Mouse (Mus musculus) spleen, postnatal 36 days (tissue): Measurements from ENCODE around the gene Gm266.

ENCODE experiments used
- DNase-seq, 2 experiments: peaks; one replicate each; pipeline ENCODE4 v3.0.0; 2022; ENCODE audit warnings: low spot score in 2 of 2, mixed read lengths in 1 of 2

The Gm266 gene

DNA sequence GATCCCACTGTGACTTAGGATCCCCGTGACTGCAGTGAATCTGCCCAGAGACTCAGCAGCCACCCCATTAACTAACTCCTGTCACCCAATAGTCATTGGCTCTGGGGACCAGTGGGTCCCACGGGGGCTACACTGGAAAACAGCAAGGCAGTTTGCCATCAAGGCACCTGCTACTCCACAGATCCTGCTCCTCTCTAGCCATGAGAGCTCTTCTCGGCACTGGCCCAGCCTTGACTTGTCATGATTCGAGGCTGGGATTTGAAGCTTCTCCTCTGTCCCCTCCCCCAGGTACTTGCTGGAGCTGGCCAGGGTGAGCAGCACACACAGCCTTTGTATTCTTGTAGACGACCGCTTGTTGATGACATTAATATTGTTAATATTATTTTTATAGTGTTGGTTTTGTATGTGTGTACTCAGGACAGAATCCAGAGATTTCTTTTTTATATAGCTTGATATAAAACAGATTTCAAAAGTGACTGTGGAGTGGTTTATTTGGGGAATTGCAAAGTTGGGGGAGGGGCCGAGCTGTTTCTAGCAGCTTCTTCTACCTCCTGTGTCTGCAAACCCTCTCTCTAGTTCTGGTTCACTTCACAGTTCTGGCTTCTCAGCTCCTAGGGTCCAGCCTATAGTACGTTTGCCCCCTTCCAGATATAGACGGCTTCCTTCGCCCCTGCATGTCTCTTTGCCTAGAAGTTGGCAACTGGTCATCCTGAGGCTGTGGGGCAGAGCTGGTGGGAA, 30.9 kb downstream of the Gm266 start:
- no peak for DNase-seq

DNA sequence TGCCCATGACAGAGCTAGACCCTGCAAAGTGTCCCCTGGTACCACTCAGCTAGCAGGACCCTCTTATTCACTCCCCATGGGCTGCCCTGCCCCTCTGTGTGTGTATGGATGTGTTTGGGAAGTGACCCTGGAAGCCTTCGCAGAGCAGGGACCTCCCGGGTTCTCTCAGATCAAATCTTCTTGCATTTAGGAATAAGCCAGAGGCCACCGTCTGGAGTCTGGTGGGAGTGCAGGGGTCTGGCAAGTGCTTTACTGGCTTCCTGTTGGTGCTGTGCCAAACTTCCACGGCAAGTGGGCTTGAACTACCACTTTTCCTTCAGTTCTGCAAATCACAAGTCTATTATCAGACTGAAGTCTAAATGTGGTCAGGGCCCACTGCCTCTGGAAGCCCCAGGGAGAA, 31.6 kb downstream of the Gm266 start:
- DNase-seq: no peak

DNA sequence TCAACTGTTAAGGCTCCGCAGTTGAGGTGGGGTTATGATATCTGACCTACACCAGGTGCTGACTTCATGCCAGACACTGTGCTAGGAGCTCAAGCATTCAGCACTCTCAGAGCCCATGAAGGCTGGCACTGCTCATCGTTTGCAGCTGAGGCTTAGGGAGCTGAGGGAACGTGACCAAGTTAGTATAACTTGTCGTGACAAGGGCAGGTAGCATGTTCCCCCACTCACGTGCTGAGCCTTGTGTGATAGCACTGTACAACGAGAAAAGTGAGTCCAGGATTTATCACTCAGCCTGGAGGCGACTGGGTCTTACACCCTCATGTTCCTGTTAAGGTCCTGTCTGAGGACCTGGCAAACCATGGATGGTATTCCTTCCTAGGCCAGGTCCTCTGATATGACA, 34.1 kb downstream of the Gm266 start:
- DNase-seq: no peak

DNA sequence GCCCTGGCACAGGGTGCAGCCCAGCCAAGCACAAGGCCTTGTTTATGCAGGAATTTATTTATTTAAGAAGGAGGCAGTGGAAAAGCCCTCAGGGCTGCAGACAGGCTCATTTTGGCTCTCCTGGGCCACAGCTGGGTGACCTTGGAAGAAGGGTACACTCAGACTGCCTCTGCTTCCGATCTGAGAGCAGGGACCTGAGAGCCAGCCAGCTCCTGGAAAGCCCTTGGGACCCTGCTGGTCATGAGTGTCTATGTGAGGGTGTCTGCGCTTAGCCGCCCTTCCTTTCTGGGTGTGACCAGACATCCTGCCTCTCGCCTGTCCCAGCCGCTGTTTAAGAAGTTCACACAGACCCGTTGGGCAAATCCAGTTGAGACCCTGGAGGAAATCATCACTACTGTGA, 35.3 kb downstream of the Gm266 start:
- no peak for DNase-seq

DNA sequence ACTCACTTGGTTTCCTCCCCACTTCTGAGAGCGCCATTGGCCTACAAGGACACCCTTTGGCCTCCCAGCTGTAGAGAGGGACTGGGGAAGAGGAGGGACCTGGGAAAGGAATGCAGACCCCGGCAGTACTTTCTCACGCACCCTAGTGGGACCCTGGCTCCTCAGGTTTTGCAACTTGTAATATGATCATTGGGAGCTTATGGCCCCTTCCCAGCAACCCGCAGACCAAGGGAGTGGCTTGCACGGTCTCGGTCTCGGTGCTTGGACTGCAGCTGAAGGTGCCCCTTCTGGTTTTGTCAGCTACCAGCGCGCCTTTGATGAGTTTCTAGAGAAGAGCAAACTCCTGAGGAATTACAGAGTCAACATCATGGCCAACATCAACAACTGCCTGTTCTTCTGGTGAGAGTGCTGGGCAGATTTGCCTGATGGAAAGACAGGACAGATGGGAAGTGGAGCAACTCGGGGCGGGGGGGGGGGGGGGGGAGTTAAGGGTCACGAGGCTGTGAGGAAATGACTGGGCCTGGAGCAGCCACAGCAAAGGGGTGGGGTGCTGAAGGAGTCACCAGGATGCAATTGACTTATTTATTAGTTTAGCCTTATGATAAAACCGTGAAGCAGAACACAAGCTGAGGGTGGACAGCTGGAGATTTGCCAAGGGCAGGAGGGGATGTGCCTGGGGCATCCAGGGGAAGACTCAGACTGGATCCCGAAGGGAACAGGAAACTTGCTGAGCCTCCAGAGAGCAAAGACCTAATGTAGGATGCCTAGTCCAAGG, 36.5 kb downstream of the Gm266 start:
- no peak for DNase-seq

DNA sequence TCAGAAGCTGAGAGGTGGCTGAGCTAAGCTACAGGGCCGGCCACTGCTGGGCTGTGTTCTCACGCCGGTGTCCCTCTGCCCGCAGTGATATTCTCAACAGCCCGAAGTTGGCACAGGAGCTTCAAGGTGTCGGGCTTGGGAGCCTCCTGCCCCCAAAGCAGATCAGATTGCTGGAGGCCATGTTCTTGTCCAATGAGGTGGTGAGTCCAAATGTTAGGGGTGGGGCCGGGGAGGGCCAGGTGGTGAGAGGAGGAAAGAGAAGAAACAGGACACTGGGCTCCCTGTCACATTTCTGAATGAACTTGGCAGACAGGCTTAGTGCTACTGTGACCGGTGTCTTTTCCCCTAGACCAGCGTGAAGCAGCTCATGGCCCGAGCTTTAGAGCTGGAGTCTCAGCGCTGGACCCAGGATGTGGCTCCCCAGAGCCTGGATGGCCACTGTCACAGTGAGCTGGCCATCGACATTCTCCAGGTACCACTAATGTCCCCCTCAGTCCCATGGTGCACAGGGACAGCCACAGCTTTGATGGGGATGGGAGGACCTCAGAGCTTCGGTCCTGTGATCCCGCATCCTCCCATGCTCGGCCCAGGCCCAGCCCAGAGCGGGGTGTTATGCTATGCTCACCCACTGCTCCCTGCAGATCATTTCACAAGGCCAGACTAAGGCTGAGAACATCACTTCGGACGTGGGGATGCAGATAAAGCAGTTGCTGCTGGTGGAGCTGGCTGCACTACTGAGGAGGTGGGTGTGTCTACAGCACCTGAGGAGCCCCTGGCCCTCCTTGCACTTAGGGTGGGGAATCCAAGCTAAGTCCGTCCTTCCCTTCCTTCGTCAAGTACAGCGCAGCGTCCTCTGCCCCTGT, 37.5 kb downstream of the Gm266 start:
- no peak for DNase-seq

DNA sequence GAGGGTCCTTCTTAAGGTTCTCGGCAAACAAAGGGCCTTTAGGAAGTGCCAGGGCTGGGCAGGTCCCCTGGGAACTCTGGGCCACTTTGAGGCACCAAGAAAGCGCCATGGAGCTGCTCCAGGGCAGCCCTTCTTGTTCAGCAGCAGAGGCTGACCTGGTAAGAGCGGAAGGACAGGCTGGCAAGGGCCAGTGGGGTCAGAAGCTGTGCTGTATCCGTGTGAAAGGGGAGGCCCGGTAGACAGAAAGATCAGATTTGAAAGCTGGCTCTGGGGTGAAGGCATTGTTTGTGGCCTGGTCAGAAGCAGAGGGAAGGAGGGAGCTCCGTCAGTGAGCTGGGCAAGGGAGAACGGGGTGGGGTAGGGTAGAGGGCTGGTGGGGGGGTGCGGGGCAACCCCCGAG, 38.3 kb downstream of the Gm266 start:
- DNase-seq: no peak

DNA sequence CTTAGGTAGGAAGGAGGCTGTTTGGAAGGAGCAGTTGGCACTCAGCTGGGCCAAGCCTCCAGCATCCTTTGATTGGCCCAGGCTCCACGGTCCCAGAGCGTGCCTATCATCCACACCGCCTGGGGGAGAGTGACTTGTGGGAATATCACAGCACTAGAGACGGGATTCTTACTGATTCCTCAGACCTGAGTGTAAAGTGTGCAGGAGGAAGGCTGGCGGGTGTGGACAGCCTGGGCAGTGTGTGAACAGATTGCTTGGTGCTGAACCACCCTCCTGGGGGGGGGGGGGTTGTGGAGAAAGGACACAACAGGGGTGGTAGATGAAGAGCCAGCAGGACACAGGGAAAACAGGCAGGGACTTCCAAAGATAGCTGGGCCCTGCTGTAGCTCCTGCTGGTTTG, 38.9 kb downstream of the Gm266 start:
- no peak for DNase-seq

DNA sequence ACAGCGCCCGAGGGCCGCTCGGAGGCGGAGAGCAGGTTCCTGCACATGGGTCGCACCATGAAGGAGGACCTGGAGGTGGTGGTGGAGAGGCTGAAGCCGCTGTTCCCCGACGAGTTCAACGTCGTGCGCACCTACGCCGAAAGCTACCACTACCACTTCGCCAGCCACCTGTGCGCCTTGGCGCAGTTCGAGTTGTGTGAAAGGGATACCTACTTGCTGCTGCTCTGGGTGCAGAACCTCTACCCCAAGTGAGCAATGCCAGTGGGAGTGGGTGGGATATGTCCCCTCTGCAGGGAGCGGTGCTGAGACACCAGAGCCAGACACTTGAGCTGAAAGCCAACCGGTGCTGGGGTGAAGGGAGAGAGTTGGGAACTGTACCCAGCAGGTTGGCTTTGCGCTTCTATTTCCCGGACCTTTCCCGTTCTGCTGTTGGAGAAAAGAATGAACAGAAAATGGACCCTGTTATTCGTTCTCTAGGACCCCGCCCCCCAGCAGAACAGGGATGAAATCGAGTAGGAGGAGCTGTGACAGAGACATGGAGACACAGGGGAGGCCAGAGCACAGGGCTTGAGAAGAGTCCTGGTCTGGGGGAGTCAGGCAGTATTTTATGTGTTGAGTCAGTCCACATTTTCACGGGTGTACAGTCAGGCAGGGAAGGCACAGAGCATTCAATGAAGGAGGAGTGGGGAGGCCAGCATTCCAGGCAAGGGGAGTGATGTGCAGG, 39.6 kb downstream of the Gm266 start:
- no peak for DNase-seq

DNA sequence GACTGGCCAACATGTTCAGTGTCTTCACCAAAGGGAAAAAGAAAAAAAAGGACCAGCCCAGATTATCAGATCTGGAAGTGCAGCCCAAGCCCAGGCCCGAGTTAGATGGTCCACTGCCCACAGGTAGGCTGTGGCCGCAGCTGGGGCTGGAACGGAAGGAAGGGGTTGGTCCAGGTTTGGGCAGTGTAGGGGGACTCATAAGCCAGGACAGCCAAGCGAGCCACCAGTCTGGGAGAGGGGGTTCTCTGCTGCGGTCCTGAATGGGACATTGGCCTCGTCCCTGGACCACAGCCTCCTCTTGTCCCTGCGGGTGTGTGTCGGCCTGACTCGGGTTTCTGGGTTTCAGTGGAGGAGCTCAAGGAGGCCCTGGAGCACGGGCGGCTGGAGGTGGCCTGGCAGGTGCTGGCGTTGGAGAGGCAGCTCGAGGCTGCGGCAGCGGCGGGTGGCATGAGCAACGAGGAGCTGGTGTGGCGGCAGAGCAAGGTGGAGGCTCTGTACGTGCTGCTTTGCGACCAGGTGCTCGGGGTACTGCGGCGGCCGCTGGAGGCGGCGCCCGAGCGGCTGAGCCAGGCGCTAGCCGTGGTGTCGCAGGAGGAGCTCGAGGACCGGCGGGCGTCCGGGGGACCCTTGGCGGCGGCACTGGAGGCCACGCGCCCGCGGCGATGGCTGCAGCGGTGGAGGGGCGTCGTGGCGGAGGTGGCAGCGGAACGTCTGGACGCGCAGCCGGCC, 40.3 kb downstream of the Gm266 start:
- DNase-seq: no peak

DNA sequence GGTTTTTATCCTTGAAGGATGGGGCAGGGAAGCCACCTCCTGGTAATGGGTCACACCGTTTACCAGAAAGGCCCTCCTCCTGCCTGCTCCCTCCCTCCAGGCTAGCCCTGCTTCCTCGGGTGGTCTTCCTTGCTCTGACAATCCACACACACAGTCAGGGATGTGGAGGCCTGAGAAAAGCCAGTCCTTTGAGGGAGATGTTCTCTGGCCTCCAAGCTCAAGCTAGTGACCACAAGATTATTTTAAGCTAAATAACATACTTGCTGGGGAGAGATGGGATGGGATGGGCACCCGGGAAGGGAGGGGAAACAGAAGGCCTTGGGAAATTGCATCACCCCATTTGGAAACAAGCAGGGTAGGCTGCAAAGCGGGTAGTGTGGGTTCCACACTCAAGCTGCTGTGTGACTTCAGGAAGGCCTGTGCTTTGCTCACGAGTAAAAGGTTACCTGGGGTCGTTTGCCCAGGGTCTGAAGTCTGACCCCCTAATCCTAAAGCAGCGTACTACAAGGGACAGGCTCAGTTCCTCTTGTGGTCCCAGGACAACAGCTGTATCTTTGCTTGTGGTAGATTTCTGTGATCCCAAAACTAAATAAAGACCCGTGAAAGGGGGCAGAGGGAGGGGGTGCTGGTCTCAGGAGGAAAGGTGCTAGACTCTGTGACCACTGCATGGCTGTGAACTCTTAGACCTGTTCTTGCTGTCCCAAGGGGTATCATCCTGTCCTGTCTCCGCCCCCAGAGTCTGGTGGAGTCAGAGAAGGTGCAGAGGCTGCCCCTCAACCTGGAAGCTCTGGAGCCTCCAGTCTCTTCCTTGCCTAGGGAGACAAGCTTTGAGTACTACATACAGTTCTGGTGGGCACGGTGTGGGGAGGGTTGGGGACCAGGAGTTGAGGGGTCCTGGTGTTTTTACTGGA, 41.4 kb downstream of the Gm266 start:
- no peak for DNase-seq

DNA sequence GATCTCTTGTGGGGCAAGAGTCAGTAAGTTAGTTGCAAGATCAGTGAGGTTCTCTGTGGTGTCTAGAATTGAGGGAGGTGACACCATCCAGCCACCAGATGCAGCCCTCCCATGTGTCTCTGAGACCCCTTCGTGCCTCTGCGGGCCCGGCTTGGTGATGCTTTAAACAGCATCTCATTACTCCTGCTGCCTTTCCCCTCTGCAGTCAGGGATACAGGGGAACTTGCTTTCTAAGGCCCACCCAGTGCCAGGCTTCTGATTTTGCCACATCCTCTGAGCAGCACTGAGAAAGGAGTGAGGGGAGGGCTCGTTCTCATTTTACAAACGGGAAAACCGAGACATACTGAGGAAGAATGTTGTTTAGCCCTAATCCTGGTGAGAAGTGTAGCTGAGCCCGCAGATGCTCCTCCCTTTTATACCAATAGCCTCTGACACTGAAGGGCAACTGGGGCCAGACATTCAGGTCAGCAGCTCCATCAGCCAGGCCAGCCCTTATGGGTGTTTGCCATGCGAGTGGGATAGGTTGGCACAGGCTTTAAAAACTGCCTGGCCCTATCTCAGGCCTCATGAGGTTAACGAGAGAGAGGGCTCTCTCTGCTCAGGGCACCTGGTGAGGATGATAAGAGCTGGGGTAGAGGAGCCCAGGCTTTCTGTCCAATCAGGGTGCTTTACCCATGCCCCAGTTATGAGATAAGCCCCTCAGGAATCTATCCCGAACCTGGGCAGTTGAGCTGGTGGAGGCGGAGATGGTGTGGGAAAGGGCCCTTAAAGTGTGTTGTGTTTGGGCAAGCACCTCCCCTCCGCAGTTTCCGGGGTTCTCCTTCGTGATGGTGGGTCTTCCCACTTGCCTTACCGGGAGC, 42.4 kb downstream of the Gm266 start:
- peak; percentile 72 to 84 for DNase-seq

DNA sequence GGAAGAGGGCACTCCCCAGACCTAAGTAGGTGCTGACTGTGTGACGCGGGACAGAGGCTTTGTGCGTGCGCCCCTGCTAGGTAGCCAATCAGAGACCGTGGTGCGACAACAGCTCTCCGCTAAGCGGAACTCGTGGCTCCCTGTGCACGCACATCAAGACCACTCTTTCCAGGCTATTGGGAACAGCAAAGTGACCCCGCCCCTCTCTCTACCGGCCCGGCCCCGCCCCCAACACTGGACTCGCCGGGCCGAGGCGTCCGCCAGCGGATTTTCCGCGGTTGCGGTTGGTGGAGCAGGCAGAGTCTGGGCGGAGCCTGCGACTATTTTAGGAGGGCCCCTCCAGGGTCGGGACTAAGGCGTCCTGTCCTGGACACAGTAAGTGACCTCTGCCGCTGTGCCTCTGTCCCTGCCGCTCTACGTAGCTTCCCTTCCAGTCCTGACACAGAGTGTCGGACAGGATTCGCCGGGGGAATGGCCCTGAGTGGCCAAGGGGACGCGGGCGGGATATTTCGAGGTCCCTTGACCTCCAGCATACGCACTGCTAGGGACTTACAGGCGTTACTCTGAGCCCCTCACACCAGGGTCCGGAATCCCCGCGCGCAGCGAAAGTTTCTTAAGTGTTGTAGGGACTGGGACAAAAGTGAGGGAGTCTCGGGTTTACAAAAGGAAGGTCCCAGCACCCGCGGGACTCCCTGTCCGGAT, 43.2 kb downstream of the Gm266 start, which contains the start of gene Tnfaip2:
Gene Tnfaip2 (plus strand): TSS at position 161 of the 702 bp plus-strand sequence.
- peak; percentile 76 to 86 for DNase-seq

DNA sequence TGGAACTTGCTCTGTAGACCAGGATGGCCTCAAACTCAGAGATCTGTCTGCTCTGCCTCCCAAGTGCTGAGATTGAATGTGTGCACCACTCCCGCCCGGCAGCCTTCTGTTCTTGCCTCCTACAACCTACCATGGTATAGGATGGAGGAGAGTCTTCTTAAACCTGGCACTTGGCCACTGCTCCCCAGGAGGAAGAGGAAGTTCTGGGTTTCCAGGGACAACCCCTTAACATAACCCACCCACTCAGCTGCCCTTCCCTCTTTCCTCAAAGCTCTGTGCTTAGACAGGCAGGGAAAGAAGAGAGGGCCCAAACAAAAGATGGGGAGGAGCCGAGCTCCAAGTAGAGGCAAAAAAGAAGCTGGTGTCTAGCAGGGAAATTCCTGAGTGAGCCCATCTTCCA, 44.1 kb downstream of the Gm266 start:
- DNase-seq: no peak

DNA sequence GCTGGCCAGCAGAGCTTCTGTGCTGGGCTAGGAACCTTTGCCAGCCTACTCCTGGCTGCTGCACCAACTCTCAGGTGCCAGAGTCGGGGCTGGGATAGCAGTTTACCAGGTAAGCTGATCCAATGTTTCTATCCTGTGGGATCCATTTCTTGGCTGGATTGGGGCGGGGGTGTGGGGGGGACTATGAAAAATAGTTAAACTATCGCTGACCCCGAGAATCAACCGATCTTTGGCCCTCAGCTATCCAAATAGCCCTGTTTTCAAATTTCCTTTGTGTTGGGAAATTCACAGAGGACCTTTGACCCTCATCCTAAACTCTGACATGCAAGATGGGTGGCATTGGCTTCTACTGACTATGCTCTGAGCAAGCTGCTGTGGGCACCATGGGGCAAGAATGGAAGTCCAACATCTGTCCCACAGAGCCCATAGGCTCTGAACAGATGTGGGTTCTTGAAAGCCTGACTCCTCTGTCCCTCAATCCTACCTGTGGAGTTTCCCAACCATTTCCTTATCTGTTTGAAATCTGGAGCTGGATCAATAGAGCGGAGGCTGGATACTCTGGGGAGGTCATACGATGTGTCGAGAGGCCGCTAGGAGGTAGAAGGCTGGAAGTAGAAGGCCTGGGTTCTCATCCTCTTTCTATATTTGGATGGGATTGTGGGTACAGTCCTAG, 44.8 kb downstream of the Gm266 start:
- DNase-seq: no peak

DNA sequence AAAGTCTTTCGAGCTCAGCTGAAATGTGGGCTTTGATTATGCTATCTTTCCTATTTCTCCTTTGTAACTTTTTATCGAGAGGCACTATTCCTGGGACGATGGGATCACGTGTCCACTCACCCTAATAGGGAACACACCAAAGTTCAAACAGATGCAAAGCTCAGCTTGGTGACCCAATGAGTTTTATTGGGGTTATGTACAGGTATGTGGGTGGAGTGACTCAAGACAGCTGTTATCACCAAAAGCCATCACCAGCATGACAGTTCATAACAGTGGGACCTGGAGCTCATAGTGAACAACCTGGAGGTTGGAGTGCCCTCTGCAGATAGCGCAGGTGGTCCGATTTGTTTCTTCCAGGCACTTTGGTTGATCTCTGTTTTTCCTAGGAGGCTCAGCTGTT, 46.8 kb downstream of the Gm266 start:
- DNase-seq: no peak

DNA sequence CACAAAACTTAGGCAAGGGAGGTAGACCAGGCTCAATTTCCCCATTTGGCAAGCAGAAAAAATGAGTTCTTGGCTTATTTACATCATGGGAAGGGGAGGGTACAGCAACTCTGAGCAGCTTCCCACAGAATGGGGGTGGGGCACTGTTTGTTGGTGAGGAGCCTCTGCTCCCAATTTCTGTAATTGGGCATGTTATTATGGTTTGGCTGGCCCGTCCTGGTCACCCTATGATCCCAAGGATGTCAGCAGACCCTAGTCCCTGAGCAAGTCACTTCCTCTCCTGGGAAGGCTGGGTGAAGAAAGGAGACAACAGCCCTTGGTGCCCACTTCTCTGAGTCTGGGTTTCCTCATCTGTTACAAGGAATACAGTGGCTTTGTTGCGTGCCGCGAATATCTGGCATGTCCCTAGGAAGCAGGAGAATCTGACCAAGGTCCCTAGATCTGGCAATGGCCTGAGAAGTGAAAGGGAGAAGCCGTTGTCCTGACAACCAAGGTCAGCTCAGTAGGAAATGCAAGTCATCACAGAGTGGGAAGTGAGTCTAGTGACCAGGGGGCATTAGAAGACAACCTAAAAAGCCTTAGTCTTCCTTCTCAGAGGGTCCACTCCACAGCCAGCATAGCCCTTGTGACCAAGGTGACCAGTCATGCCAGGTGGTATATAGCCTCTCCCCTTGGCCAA, 48.3 kb downstream of the Gm266 start:
- no peak for DNase-seq
